Mouse (Mus musculus): ENCODE measurements around the gene Irf4. TPM values are rescaled to one million over a fixed set of nuclear protein-coding genes. Genes with fewer than 3 reads are reported as not detected.

Gene Irf4
- polyA plus RNA-seq, 1 experiment from 2014 or later = 0.04 TPM

GRCm38 (mm10) chr13:30782419-30782818, 33.4 kb downstream of the Irf4 start:
- Histone ChIP-seq H3K27ac (replicated peaks in 1 of 2; ENCODE audit: control insufficient read depth in 1 of 2, insufficient read depth in 1 of 2, low read depth in 2 of 2, low read length in 2 of 2) (peak overlapping the region in 1 of 2 experiments; percentile 39; a peak in 1 of 4 replicates), H3K27me3 (ENCODE audit: control insufficient read depth, insufficient read depth, low read length) (no peaks in the 10 kb centered on the region), H3K4me1 (ENCODE audit: control insufficient read depth in 2 of 2, insufficient read depth in 2 of 2, low read length in 2 of 2) (peaks cover 28 to 35% of the 10 kb centered on the region in 2 experiments), H3K36me3 (ENCODE audit: control insufficient read depth, insufficient read depth, low read length) (no peaks in the 10 kb centered on the region), H3K4me3 (ENCODE audit: control insufficient read depth in 1 of 2, insufficient read depth in 1 of 2, low read depth in 1 of 2, low read length in 2 of 2) (no peak overlapping the region), H3K9ac (ENCODE audit: low read length) (no peak overlapping the region), H3K4me2 (ENCODE audit: low read length) (peak overlapping the region; percentile 24), H3K9me3 (ENCODE audit: control insufficient read depth, low read length) (no peaks in the 10 kb centered on the region)
- ATAC-seq (ENCODE audit: insufficient number of reproducible peaks, insufficient read depth, low FRiP score, low read depth) = no peak
- WGBS = 34% methylated on average over 8 of the region's 8 CpGs

- H3K4me2 ChIP-seq (ENCODE audit: low read length) = no peak overlapping the region
- 79% methylated on average over 4 of the region's 4 CpGs for WGBS
- H3K27me3 ChIP-seq (ENCODE audit: control insufficient read depth, insufficient read depth, low read length) = no peaks in the 10 kb centered on the region
- no peaks in the 10 kb centered on the region for H3K36me3 ChIP-seq (ENCODE audit: control insufficient read depth, insufficient read depth, low read length)
- peaks cover 28 to 35% of the 10 kb centered on the region in 2 experiments for H3K4me1 ChIP-seq (ENCODE audit: control insufficient read depth in 2 of 2, insufficient read depth in 2 of 2, low read length in 2 of 2)
- H3K4me3 ChIP-seq (ENCODE audit: control insufficient read depth in 1 of 2, insufficient read depth in 1 of 2, low read depth in 1 of 2, low read length in 2 of 2) = no peak overlapping the region
- H3K27ac ChIP-seq (replicated peaks in 1 of 2; ENCODE audit: control insufficient read depth in 1 of 2, insufficient read depth in 1 of 2, low read depth in 2 of 2, low read length in 2 of 2) = no peak overlapping the region
- H3K9me3 ChIP-seq (ENCODE audit: control insufficient read depth, low read length) = no peaks in the 10 kb centered on the region
- no peak overlapping the region for H3K9ac ChIP-seq (ENCODE audit: low read length)
- no peak for ATAC-seq (ENCODE audit: insufficient number of reproducible peaks, insufficient read depth, low FRiP score, low read depth)
These were observed 36.5 kb downstream of the Irf4 start for GRCm38 (mm10) chr13:30785423-30786040.

- no peak overlapping the region for H3K4me3 ChIP-seq (ENCODE audit: control insufficient read depth in 1 of 2, insufficient read depth in 1 of 2, low read depth in 1 of 2, low read length in 2 of 2)
- no peak for ATAC-seq (ENCODE audit: insufficient number of reproducible peaks, insufficient read depth, low FRiP score, low read depth)
- 54% methylated on average over 5 of the region's 5 CpGs for WGBS
- H3K9ac ChIP-seq (ENCODE audit: low read length) = no peak overlapping the region
- H3K27ac ChIP-seq (replicated peaks in 1 of 2; ENCODE audit: control insufficient read depth in 1 of 2, insufficient read depth in 1 of 2, low read depth in 2 of 2, low read length in 2 of 2) = no peak overlapping the region
- H3K4me2 ChIP-seq (ENCODE audit: low read length) = no peak overlapping the region
- no peaks in the 10 kb centered on the region for H3K9me3 ChIP-seq (ENCODE audit: control insufficient read depth, low read length)
- H3K27me3 ChIP-seq (ENCODE audit: control insufficient read depth, insufficient read depth, low read length) = no peaks in the 10 kb centered on the region
- H3K4me1 ChIP-seq (ENCODE audit: control insufficient read depth in 2 of 2, insufficient read depth in 2 of 2, low read length in 2 of 2) = peaks cover 28 to 34% of the 10 kb centered on the region in 2 experiments
- no peaks in the 10 kb centered on the region for H3K36me3 ChIP-seq (ENCODE audit: control insufficient read depth, insufficient read depth, low read length)
These were observed 37.4 kb downstream of the Irf4 start for GRCm38 (mm10) chr13:30786235-30787035.

GRCm38 (mm10) chr13:30787036-30787320, 38.0 kb downstream of the Irf4 start:
- no peak overlapping the region for H3K27ac ChIP-seq (replicated peaks in 1 of 2; ENCODE audit: control insufficient read depth in 1 of 2, insufficient read depth in 1 of 2, low read depth in 2 of 2, low read length in 2 of 2)
- no peak overlapping the region for H3K4me3 ChIP-seq (ENCODE audit: control insufficient read depth in 1 of 2, insufficient read depth in 1 of 2, low read depth in 1 of 2, low read length in 2 of 2)
- no peak overlapping the region for H3K4me2 ChIP-seq (ENCODE audit: low read length)
- H3K4me1 ChIP-seq (ENCODE audit: control insufficient read depth in 2 of 2, insufficient read depth in 2 of 2, low read length in 2 of 2) = peaks cover 23 to 28% of the 10 kb centered on the region in 2 experiments
- WGBS = 37% methylated on average over 2 of the region's 2 CpGs
- H3K36me3 ChIP-seq (ENCODE audit: control insufficient read depth, insufficient read depth, low read length) = no peaks in the 10 kb centered on the region
- H3K27me3 ChIP-seq (ENCODE audit: control insufficient read depth, insufficient read depth, low read length) = no peaks in the 10 kb centered on the region
- H3K9ac ChIP-seq (ENCODE audit: low read length) = no peak overlapping the region
- no peaks in the 10 kb centered on the region for H3K9me3 ChIP-seq (ENCODE audit: control insufficient read depth, low read length)
- no peak for ATAC-seq (ENCODE audit: insufficient number of reproducible peaks, insufficient read depth, low FRiP score, low read depth)

- H3K9ac ChIP-seq (ENCODE audit: low read length) = no peak overlapping the region
- WGBS = 95% methylated on average over 2 of the region's 2 CpGs
- ATAC-seq (ENCODE audit: insufficient number of reproducible peaks, insufficient read depth, low FRiP score, low read depth) = no peak
- H3K9me3 ChIP-seq (ENCODE audit: control insufficient read depth, low read length) = no peaks in the 10 kb centered on the region
- no peak overlapping the region for H3K27ac ChIP-seq (replicated peaks in 1 of 2; ENCODE audit: control insufficient read depth in 1 of 2, insufficient read depth in 1 of 2, low read depth in 2 of 2, low read length in 2 of 2)
- no peak overlapping the region for H3K4me3 ChIP-seq (ENCODE audit: control insufficient read depth in 1 of 2, insufficient read depth in 1 of 2, low read depth in 1 of 2, low read length in 2 of 2)
- peaks cover 22 to 23% of the 10 kb centered on the region in 2 experiments for H3K4me1 ChIP-seq (ENCODE audit: control insufficient read depth in 2 of 2, insufficient read depth in 2 of 2, low read length in 2 of 2)
- H3K4me2 ChIP-seq (ENCODE audit: low read length) = no peak overlapping the region
- no peaks in the 10 kb centered on the region for H3K36me3 ChIP-seq (ENCODE audit: control insufficient read depth, insufficient read depth, low read length)
- H3K27me3 ChIP-seq (ENCODE audit: control insufficient read depth, insufficient read depth, low read length) = no peaks in the 10 kb centered on the region
These were observed 38.5 kb downstream of the Irf4 start for GRCm38 (mm10) chr13:30787556-30787955.

GRCm38 (mm10) chr13:30787960-30788359, 38.9 kb downstream of the Irf4 start:
- no peaks in the 10 kb centered on the region for H3K9me3 ChIP-seq (ENCODE audit: control insufficient read depth, low read length)
- no peak overlapping the region for H3K4me3 ChIP-seq (ENCODE audit: control insufficient read depth in 1 of 2, insufficient read depth in 1 of 2, low read depth in 1 of 2, low read length in 2 of 2)
- no peaks in the 10 kb centered on the region for H3K27me3 ChIP-seq (ENCODE audit: control insufficient read depth, insufficient read depth, low read length)
- no peaks in the 10 kb centered on the region for H3K36me3 ChIP-seq (ENCODE audit: control insufficient read depth, insufficient read depth, low read length)
- H3K27ac ChIP-seq (replicated peaks in 1 of 2; ENCODE audit: control insufficient read depth in 1 of 2, insufficient read depth in 1 of 2, low read depth in 2 of 2, low read length in 2 of 2) = no peak overlapping the region
- 92% methylated on average over 4 of the region's 4 CpGs for WGBS
- peaks cover 20 to 21% of the 10 kb centered on the region in 2 experiments for H3K4me1 ChIP-seq (ENCODE audit: control insufficient read depth in 2 of 2, insufficient read depth in 2 of 2, low read length in 2 of 2)
- H3K4me2 ChIP-seq (ENCODE audit: low read length) = no peak overlapping the region
- H3K9ac ChIP-seq (ENCODE audit: low read length) = no peak overlapping the region
- ATAC-seq (ENCODE audit: insufficient number of reproducible peaks, insufficient read depth, low FRiP score, low read depth) = no peak

GRCm38 (mm10) chr13:30788421-30788820, 39.4 kb downstream of the Irf4 start:
- Histone ChIP-seq H3K36me3 (ENCODE audit: control insufficient read depth, insufficient read depth, low read length) (no peaks in the 10 kb centered on the region), H3K9me3 (ENCODE audit: control insufficient read depth, low read length) (no peaks in the 10 kb centered on the region), H3K9ac (ENCODE audit: low read length) (no peak overlapping the region), H3K4me2 (ENCODE audit: low read length) (no peak overlapping the region), H3K27ac (replicated peaks in 1 of 2; ENCODE audit: control insufficient read depth in 1 of 2, insufficient read depth in 1 of 2, low read depth in 2 of 2, low read length in 2 of 2) (no peak overlapping the region), H3K4me1 (ENCODE audit: control insufficient read depth in 2 of 2, insufficient read depth in 2 of 2, low read length in 2 of 2) (peaks cover 23% of the 10 kb centered on the region in 2 experiments), H3K4me3 (ENCODE audit: control insufficient read depth in 1 of 2, insufficient read depth in 1 of 2, low read depth in 1 of 2, low read length in 2 of 2) (no peak overlapping the region), H3K27me3 (ENCODE audit: control insufficient read depth, insufficient read depth, low read length) (no peaks in the 10 kb centered on the region)
- WGBS = 77% methylated on average over 3 of the region's 3 CpGs
- ATAC-seq (ENCODE audit: insufficient number of reproducible peaks, insufficient read depth, low FRiP score, low read depth) = no peak
